ENCODE assay signal across 15 mouse cellular contexts in the genomic region with DNA sequence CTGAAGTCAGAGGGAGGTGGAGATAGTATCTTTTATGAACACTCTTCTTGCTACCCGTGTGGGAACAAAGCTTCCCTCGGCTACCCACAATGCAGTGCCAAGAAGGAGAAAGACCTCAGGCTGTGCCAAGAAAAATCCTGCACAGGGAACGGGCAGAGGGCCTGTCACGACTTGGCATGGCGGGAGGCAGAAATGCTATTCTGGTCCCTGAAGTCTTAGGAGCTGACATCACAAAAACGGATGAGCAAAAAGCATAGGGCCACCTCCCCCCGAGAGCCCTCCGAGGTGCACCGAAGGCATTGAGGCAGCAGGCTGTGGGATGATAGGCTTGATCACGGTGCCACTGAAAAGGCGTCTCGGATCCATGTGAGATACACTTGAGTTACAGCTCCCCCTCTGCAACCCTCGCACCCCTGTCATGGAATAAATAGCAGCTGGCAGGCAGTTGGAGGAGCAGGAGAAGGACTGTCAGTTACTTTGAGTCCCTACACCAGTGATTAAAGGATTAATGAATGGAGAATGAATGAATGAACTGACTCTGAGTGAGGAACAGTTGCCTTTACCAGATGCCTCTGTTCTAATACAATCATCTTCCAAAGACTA. TPM values are rescaled to one million over a fixed set of nuclear protein-coding genes. Genes with fewer than 3 reads are reported as not detected.
DNase-seq lines count a peak whose midpoint lies in the region; ATAC-seq and TF ChIP-seq lines count a peak whose summit lies in the region.
"Had no signal": no experiment of that assay in that cellular context is flagged by ENCODE, and none has a peak within 500 bp of the region (broad histone marks: within the 10 kb centered on the region; RNA-seq: fewer than 3 reads in every experiment).

No protein-coding gene starts in this region.

- no peak for ATAC-seq in forebrain, embryonic 15.5 days (replicated peaks)
- no peak for ATAC-seq in forebrain, embryonic 11.5 days (replicated peaks; ENCODE audit: low FRiP score)
- ATAC-seq: intestine, postnatal 0 days; liver, postnatal 0 days had no signal

- no peaks in the 10 kb centered on the region for H3K27me3 ChIP-seq in forebrain, embryonic 15.5 days
- no peaks in the 10 kb centered on the region for H3K27me3 ChIP-seq in forebrain, embryonic 11.5 days (ENCODE audit: control insufficient read depth, insufficient read depth, low read length)
- H3K27me3 ChIP-seq: limb, embryonic 13.5 days had no signal

- H3K9ac ChIP-seq in forebrain, embryonic 15.5 days (replicated peaks): no peak overlapping the region
- H3K9ac ChIP-seq in forebrain, embryonic 11.5 days (ENCODE audit: low read length): no peak overlapping the region
- H3K9ac ChIP-seq: limb, embryonic 13.5 days; liver, postnatal 0 days had no signal

- no peak overlapping the region for H3K4me2 ChIP-seq in forebrain, embryonic 15.5 days (replicated peaks)
- no peak overlapping the region for H3K4me2 ChIP-seq in forebrain, embryonic 11.5 days (ENCODE audit: low read depth, low read length, severe bottlenecking)
- H3K4me2 ChIP-seq: limb, embryonic 13.5 days had no signal

- no peak for DNase-seq in forebrain, embryonic 11.5 days (ENCODE audit: low spot score)
- DNase-seq in layer of hippocampus, adult 18-20 months (ENCODE audit: low spot score in 2 of 2): peak; percentile 23 to 52
- DNase-seq in layer of hippocampus, postnatal 25 days (ENCODE audit: extremely low spot score in 1 of 2, low spot score in 1 of 2): no peak
- peak; percentile 72 for DNase-seq in adipocyte (ENCODE audit: low spot score)
- DNase-seq in brain, embryonic 14.5 days (ENCODE audit: low read depth): peak; percentile 71
- no peak for DNase-seq in thymus, adult 18-20 months
- DNase-seq: embryo, embryonic 11 days; kidney, postnatal 25 days; liver, postnatal 0 days; thymus, postnatal 4 days had no signal

- no peak overlapping the region for H3K4me3 ChIP-seq in forebrain, embryonic 15.5 days
- no peak overlapping the region for H3K4me3 ChIP-seq in forebrain, embryonic 11.5 days (ENCODE audit: low read depth, low read length)
- H3K4me3 ChIP-seq: limb, embryonic 13.5 days; megakaryocyte, embryonic 14.5 days had no signal

- no peaks in the 10 kb centered on the region for H3K36me3 ChIP-seq in forebrain, embryonic 15.5 days
- no peaks in the 10 kb centered on the region for H3K36me3 ChIP-seq in forebrain, embryonic 11.5 days (ENCODE audit: control insufficient read depth, insufficient read depth, low read length)
- H3K36me3 ChIP-seq: limb, embryonic 13.5 days had no signal

- 0 out of 2 replicates have a peak overlapping the region, but pooled peaks have one; percentile 27 for H3K27ac ChIP-seq in forebrain, embryonic 15.5 days (replicated peaks)
- H3K27ac ChIP-seq in forebrain, embryonic 11.5 days (ENCODE audit: low read depth, low read length): no peak overlapping the region
- H3K27ac ChIP-seq: limb, embryonic 13.5 days had no signal

- WGBS in forebrain, embryonic 15.5 days: 37% methylated on average over 13 of the region's 13 CpGs
- WGBS in forebrain, embryonic 11.5 days: 78% methylated on average over 13 of the region's 13 CpGs

- H3K9me3 ChIP-seq in forebrain, embryonic 15.5 days: no peaks in the 10 kb centered on the region
- no peaks in the 10 kb centered on the region; the same call in 1 of the 2 replicates for H3K9me3 ChIP-seq in forebrain, embryonic 11.5 days (ENCODE audit: control insufficient read depth, low read length)

- TF ChIP-seq POLR2A in brain, embryonic 14.5 days (IDR thresholded peaks at IDR 0.05; ENCODE audit: borderline replicate concordance, extremely low read depth, insufficient read depth, insufficient read length, poor library complexity, severe bottlenecking): no peak

- H3K4me1 ChIP-seq in forebrain, embryonic 15.5 days: peaks cover 27% of the 10 kb centered on the region
- H3K4me1 ChIP-seq in forebrain, embryonic 11.5 days (replicated peaks; ENCODE audit: control insufficient read depth, insufficient read depth, low read length): no peaks in the 10 kb centered on the region

- no peak for TF ChIP-seq CTCF in brain, embryonic 14.5 days (IDR thresholded peaks at IDR 0.05; ENCODE audit: borderline replicate concordance, extremely low read depth, insufficient read depth, insufficient read length)

RNA-seq across cellular contexts. Expression of a gene that starts 48.8 kb away (rescaled TPM):
- not detected in 2 replicates for polyA plus RNA-seq in forebrain, embryonic 15.5 days (2015; fragmentation: Nextera tagmentation; extraction: Ambion mirVana)
- polyA plus RNA-seq in forebrain, embryonic 11.5 days (2014; fragmentation: Nextera tagmentation; extraction: Ambion mirVana): not detected in 2 replicates
- 1 to 10 TPM in 1 of 2 experiments, under 1 TPM in 1; 0.86 to 1.0 TPM for total RNA-seq in layer of hippocampus, adult 18-20 months (2021)
- total RNA-seq in layer of hippocampus, postnatal 25 days (2021): 1 to 10 TPM in 1 of 2 experiments, under 1 TPM in 1; 0.74 to 1.3 TPM
- polyA plus RNA-seq in brain, embryonic 14.5 days (2012; rRNA removed): not detected in 2 replicates
- polyA plus RNA-seq: hindbrain, embryonic 11.5 days had no signal

RNA-seq across cellular contexts. Expression of a gene that starts 49.5 kb away (rescaled TPM):
- 0.45 and 0.77 TPM in 2 replicates for polyA plus RNA-seq in forebrain, embryonic 15.5 days (2015; fragmentation: Nextera tagmentation; extraction: Ambion mirVana)
- 0.59 and 0.76 TPM in 2 replicates for polyA plus RNA-seq in forebrain, embryonic 11.5 days (2014; fragmentation: Nextera tagmentation; extraction: Ambion mirVana)
- total RNA-seq in layer of hippocampus, adult 18-20 months (2021): 10 to 100 TPM; 16.5 to 20.6 TPM
- total RNA-seq in layer of hippocampus, postnatal 25 days (2021): 10 to 100 TPM; 13.2 to 19.9 TPM
- polyA plus RNA-seq in brain, embryonic 14.5 days (2012; rRNA removed): 0.38 and 0.63 TPM in 2 replicates

Comparison
In these comparisons a context has a peak if more than half of its experiments do, and no peak if none do; other contexts are left out.
1. DNase-seq: peak in layer of hippocampus, adult 18-20 months (2 of 2), adipocyte (single experiment) and brain, embryonic 14.5 days (single experiment); none in forebrain, embryonic 11.5 days (single experiment), layer of hippocampus, postnatal 25 days (0 of 2) and thymus, adult 18-20 months (0 of 2).